Comparison of ENCODE assay signal across 8 mouse cellular contexts in the genomic region with DNA sequence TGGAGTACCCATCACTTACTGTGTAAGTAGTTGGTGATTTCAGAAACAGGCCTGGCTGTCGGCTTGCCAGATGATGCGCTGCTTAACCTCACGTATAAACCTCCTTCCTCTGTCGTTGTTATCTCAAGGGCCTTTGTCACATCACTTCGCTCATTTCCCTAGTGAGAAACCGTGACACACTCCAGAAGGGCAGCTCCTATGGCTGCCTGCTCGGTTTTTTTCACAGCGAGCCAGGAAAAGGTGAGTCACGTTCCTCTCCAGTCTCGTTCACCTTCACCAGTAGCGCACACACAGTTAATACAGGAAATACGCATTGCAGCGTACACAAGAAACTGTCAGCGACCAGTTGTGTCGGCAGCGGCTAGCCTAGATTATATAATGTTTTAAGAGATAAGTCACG. TPM values are rescaled to one million over a fixed set of nuclear protein-coding genes. Genes with fewer than 3 reads are reported as not detected.
A peak's percentile ranks its signal among the peaks of the same experiment; 100 is the strongest.
DNase-seq lines count a peak whose midpoint lies in the region; ATAC-seq and TF ChIP-seq lines count a peak whose summit lies in the region.

No protein-coding gene starts in this region.

- no peak for TF ChIP-seq CTCF in olfactory bulb, adult 2 months (IDR thresholded peaks at IDR 0.05; ENCODE audit: insufficient read depth, low read depth, low read length)

- no peak for TF ChIP-seq POLR2A in olfactory bulb, adult 2 months (IDR thresholded peaks at IDR 0.05; ENCODE audit: insufficient read depth, low read depth, low read length)

- H3K9ac ChIP-seq in limb, embryonic 13.5 days = no peak overlapping the region
- no peak overlapping the region for H3K9ac ChIP-seq in liver, embryonic 13.5 days

- H3K27ac ChIP-seq in limb, embryonic 13.5 days = no peak overlapping the region
- H3K27ac ChIP-seq in limb, embryonic 10.5 days = no peak overlapping the region
- peak overlapping the region; percentile 3; the same call in 1 of the 2 replicates for H3K27ac ChIP-seq in liver, embryonic 13.5 days
- 0 out of 2 replicates have a peak overlapping the region, but pooled peaks have one; percentile 13 for H3K27ac ChIP-seq in olfactory bulb, adult 2 months (ENCODE audit: insufficient read depth, low read depth, low read length)

- no peaks in the 10 kb centered on the region for H3K9me3 ChIP-seq in limb, embryonic 13.5 days
- H3K9me3 ChIP-seq in limb, embryonic 10.5 days (replicated peaks) = no peaks in the 10 kb centered on the region
- H3K9me3 ChIP-seq in liver, embryonic 13.5 days (replicated peaks) = no peaks in the 10 kb centered on the region

- 54% methylated on average over 17 of the region's 17 CpGs for WGBS in limb, embryonic 13.5 days
- WGBS in limb, embryonic 10.5 days = 81% methylated on average over 17 of the region's 17 CpGs
- 33% methylated on average over 17 of the region's 17 CpGs for WGBS in liver, embryonic 13.5 days (ENCODE audit: insufficient replicate concordance)
- 73% methylated on average over 17 of the region's 17 CpGs for WGBS in olfactory bulb, adult 2 months

- H3K4me1 ChIP-seq in limb, embryonic 13.5 days = peaks cover 40% of the 10 kb centered on the region
- H3K4me1 ChIP-seq in limb, embryonic 10.5 days = peaks cover 65% of the 10 kb centered on the region
- peaks cover 55% of the 10 kb centered on the region for H3K4me1 ChIP-seq in liver, embryonic 13.5 days (replicated peaks)
- H3K4me1 ChIP-seq in olfactory bulb, adult 2 months (ENCODE audit: control insufficient read depth, insufficient read depth, low read length) = peaks cover 26% of the 10 kb centered on the region

- peaks cover 18% of the 10 kb centered on the region for H3K36me3 ChIP-seq in limb, embryonic 13.5 days
- H3K36me3 ChIP-seq in limb, embryonic 10.5 days = 0 out of 2 replicates have a peak, but pooled peaks cover 4% of the 10 kb centered on the region
- H3K36me3 ChIP-seq in liver, embryonic 13.5 days = no peaks in the 10 kb centered on the region

- no peak for ATAC-seq in limb, embryonic 13.5 days (ENCODE audit: low FRiP score, low read depth)
- no peak for ATAC-seq in liver, embryonic 13.5 days (ENCODE audit: low read depth)

- H3K4me2 ChIP-seq in limb, embryonic 13.5 days (replicated peaks) = peak overlapping the region; percentile 80; the same call in 1 of the 2 replicates
- no peak overlapping the region; the same call in 1 of the 2 replicates for H3K4me2 ChIP-seq in liver, embryonic 13.5 days

- intact Hi-C loops in heart, postnatal 10 days (cut with DNase I) = loop anchor here (2.0 kb wide), 1 partner anchor 31 kb away; no protein-coding TSS in a partner anchor

- H3K27me3 ChIP-seq in limb, embryonic 13.5 days = no peaks in the 10 kb centered on the region
- no peaks in the 10 kb centered on the region for H3K27me3 ChIP-seq in limb, embryonic 10.5 days (ENCODE audit: low read depth, poor library complexity, severe bottlenecking)
- H3K27me3 ChIP-seq in liver, embryonic 13.5 days = 0 out of 2 replicates have a peak, but pooled peaks cover 3% of the 10 kb centered on the region

- no peak for DNase-seq in limb, embryonic 10.5 days (ENCODE audit: low spot score)
- DNase-seq in adrenal gland, adult 2 months = peak; percentile 79
- peak; percentile 41 to 59 for DNase-seq in heart, postnatal 10 days
- no peak for DNase-seq in liver, embryonic 13.5 days
- DNase-seq in frontal cortex, postnatal 36 days (ENCODE audit: low spot score in 2 of 2) = no peak
- no peak for DNase-seq in gastrocnemius, postnatal 10 days

- H3K4me3 ChIP-seq in limb, embryonic 13.5 days = no peak overlapping the region
- no peak overlapping the region for H3K4me3 ChIP-seq in limb, embryonic 10.5 days
- H3K4me3 ChIP-seq in liver, embryonic 13.5 days (replicated peaks) = no peak overlapping the region
- H3K4me3 ChIP-seq in olfactory bulb, adult 2 months (ENCODE audit: insufficient read depth, low read depth, low read length) = no peak overlapping the region

RNA-seq across cellular contexts. Expression of gene Itpkb, which starts 33.7 kb away (rescaled TPM):
- polyA plus RNA-seq in limb, embryonic 13.5 days (2015; fragmentation: Nextera tagmentation; extraction: Ambion mirVana) = 9.5 and 10.1 TPM in 2 replicates
- polyA plus RNA-seq in limb, embryonic 10.5 days (2016; fragmentation: Nextera tagmentation; extraction: Ambion mirVana) = 6.2 and 10.1 TPM in 2 replicates
- 10 to 100 TPM; 45.6 to 76.4 TPM for total RNA-seq in adrenal gland, adult 2 months (2021)
- 22.6 and 25.3 TPM in 2 replicates for polyA plus RNA-seq in adrenal gland, adult 2 months (2012; rRNA removed)
- 10 to 100 TPM; 81.4 to 93.6 TPM for total RNA-seq in heart, postnatal 10 days (2021)
- polyA plus RNA-seq in liver, embryonic 13.5 days (2015; fragmentation: Nextera tagmentation; extraction: Ambion mirVana) = 1.3 TPM in 2 replicates
- 73.3 and 86.9 TPM in 2 replicates for polyA plus RNA-seq in olfactory bulb, adult 2 months (2012; ENCODE audit: insufficient read depth, insufficient read length, low replicate concordance, missing spikeins)
- 10 to 100 TPM; 30.1 to 38.7 TPM for total RNA-seq in gastrocnemius, postnatal 10 days (2021)

Comparison
In these comparisons a context has a peak if more than half of its experiments do, and no peak if none do; other contexts are left out.
1. H3K27ac ChIP-seq: peak in liver, embryonic 13.5 days (single experiment) and olfactory bulb, adult 2 months (single experiment); none in limb, embryonic 13.5 days (single experiment) and limb, embryonic 10.5 days (single experiment).
2. DNase-seq: peak in adrenal gland, adult 2 months (single experiment) and heart, postnatal 10 days (2 of 2); none in limb, embryonic 10.5 days (single experiment), liver, embryonic 13.5 days (single experiment), frontal cortex, postnatal 36 days (0 of 2) and gastrocnemius, postnatal 10 days (single experiment).